Mouse (Mus musculus) ES-E14 (cell line): Measurements from ENCODE around the gene Tk1. TPM values are rescaled to one million over a fixed set of nuclear protein-coding genes. Genes with fewer than 3 reads are reported as not detected.

Experiments
- DNase-seq: peaks from one replicate; pipeline ENCODE4 v3.0.0-alpha.2; 2013; ENCODE audit warnings: low read depth, low spot score
- H3K27ac ChIP-seq: 2 replicates; pipeline ENCODE4 v1.5.1; 2012; ENCODE audit warnings: low read depth, mild to moderate bottlenecking, low read length, moderate library complexity, mixed read lengths; ENCODE audit not compliant: poor library complexity, insufficient read depth, severe bottlenecking
- H3K36me3 ChIP-seq: 2 replicates; pipeline ENCODE4 v1.6.1; 2012; ENCODE audit warnings: mild to moderate bottlenecking, low read length, moderate library complexity, mixed read lengths; ENCODE audit not compliant: control insufficient read depth, poor library complexity, insufficient read depth, severe bottlenecking
- H3K4me1 ChIP-seq, 2 experiments: fragments of 150-350 bp in 1 of 2; sonication (generic) in 1 of 2; 2 replicates each; pipeline ENCODE4 v1.6.1; 2012; ENCODE audit warnings: low read length in 2 of 2, mild to moderate bottlenecking in 1 of 2, mixed read lengths in 1 of 2; ENCODE audit not compliant: control insufficient read depth in 2 of 2, insufficient read depth in 2 of 2, poor library complexity in 1 of 2
- H3K4me3 ChIP-seq, 2 experiments: fragments of 150-350 bp in 1 of 2; sonication (generic) in 1 of 2; 2 replicates each; pipeline ENCODE4 v1.5.1; 2012; ENCODE audit warnings: low read length in 2 of 2, low read depth in 1 of 2, mild to moderate bottlenecking in 1 of 2, mixed read lengths in 1 of 2; ENCODE audit not compliant: insufficient read depth in 1 of 2, poor library complexity in 1 of 2, severe bottlenecking in 1 of 2
- H3K9ac ChIP-seq: 2 replicates; pipeline ENCODE4 v1.6.1; 2012; ENCODE audit warnings: low read depth, mild to moderate bottlenecking, low read length, mixed read lengths; ENCODE audit not compliant: poor library complexity, insufficient read depth, severe bottlenecking
- H3K9me3 ChIP-seq: fragments of 150-350 bp; sonication (generic); 2 replicates; pipeline ENCODE4 v1.6.1; 2012; ENCODE audit warnings: low read depth, mild to moderate bottlenecking, low read length; ENCODE audit not compliant: control insufficient read depth, insufficient read depth
- CHD2 ChIP-seq: IDR thresholded peaks from 2 replicates; pipeline ENCODE4 v1.6.1; 2014; ENCODE audit warnings: mild to moderate bottlenecking, low read depth, low read length, inconsistent platforms
- HCFC1 ChIP-seq: IDR thresholded peaks from 2 replicates; pipeline ENCODE4 v1.6.1; 2012; ENCODE audit warnings: low read length, inconsistent platforms, borderline replicate concordance; ENCODE audit not compliant: insufficient read depth
- MAFK ChIP-seq: IDR thresholded peaks from 2 replicates; pipeline ENCODE4 v1.6.1; 2014; ENCODE audit warnings: mild to moderate bottlenecking, low read depth, low read length, inconsistent platforms; ENCODE audit not compliant: insufficient read depth
- ZC3H11A ChIP-seq: IDR thresholded peaks from 2 replicates; pipeline ENCODE4 v1.6.1; 2012; ENCODE audit warnings: low read depth, mild to moderate bottlenecking, inconsistent platforms, low read length, borderline replicate concordance
- ZNF384 ChIP-seq: IDR thresholded peaks from 2 replicates; pipeline ENCODE4 v1.6.1; 2012; ENCODE audit warnings: low read depth, low read length, inconsistent platforms
- in situ Hi-C, 2 experiments: fragments of 600-800 bp; cut with MboI; formaldehyde crosslinking; loops; one replicate each; pipeline ENCODE4 v1.15.1; 2025; ENCODE audit warnings: low sequenced_read_pairs in 2 of 2, inconsistent platforms in 1 of 2; ENCODE audit not compliant: unreplicated experiment in 2 of 2
- total RNA-seq: library from RNA; depleted of rRNA; stranded (reverse); fragments of 300-350 nt; gene quantifications from 2 replicates; pipeline ENCODE4 v1.2.3, GENCODE M21; 2012

Gene Tk1
- total RNA-seq, 1 experiment = 89.3 TPM

DNA sequence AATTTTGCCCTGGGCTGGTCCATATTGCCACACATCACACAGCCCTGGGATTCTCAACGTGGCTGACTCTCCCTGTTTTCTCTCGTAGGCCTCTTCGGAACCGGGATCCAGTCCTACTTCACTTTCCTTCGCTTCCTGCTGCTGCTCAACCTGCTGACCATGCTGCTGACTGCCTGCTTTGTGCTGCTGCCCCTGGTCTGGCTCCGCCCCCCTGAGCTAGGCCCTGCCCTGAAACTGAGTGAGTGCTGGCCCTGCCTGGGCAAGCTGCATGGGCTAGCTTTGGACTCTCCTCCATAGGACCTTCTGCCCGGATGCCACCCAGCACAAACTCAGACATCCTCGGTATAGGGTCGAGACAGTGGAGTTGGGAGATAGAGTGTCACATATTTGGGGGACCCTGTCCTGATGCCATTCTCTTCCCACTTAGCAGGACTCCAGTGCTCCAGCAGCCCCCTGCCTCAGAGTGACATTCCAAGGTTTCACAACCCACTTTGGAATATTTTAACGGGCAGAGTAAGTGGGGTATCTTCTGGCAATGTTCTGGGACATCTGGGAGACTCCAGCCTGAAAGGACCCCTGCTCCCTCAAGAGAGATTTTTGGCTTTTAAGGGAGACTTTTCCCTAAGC lies 42.1 kb downstream of the Tk1 start:
- no peak for DNase-seq
- H3K4me1 ChIP-seq = peaks cover 8 to 29% of the 10 kb centered on the region in 2 experiments; a peak in 3 of 4 replicates
- in situ Hi-C loops = no loop called here

DNA sequence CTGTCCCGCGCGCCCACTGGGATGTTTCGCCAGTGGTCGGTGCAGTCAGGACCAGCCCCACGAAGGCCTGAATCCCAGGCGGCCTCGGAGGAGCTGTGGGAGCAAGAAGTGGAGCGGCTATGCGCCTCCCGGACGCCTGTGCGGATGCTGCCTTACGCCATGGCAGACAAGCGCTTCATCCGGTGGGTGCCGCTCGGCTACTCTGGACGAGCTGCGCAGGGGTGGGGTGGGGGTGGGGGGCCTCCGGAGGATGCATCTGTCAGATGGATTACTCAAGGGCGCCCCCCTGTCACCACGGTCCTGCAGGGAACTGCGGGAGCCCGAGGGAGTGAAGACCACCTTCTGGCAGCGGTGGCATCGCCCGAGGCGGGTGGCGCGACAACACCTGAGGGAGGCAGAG lies 42.8 kb downstream of the Tk1 start:
- no peak for DNase-seq
- peak overlapping the region; percentile 51 to 78 for H3K4me3 ChIP-seq
- peaks cover 2% of the 10 kb centered on the region; the same call in 1 of the 2 replicates for H3K36me3 ChIP-seq
- TF ChIP-seq ZNF384 (no peak), CHD2 (no peak), ZC3H11A (no peak), HCFC1 (no peak), MAFK (no peak)
- H3K4me1 ChIP-seq = peaks cover 8 to 33% of the 10 kb centered on the region in 2 experiments; a peak in 3 of 4 replicates
- peak overlapping the region; percentile 64 for H3K9ac ChIP-seq
- no peaks in the 10 kb centered on the region for H3K9me3 ChIP-seq
- no peak overlapping the region for H3K27ac ChIP-seq
- in situ Hi-C loops = no loop called here

More for the DNA sequence above, 42.1 kb downstream of the Tk1 start:
- TF ChIP-seq ZC3H11A (no peak), HCFC1 (no peak), MAFK (no peak), ZNF384 (no peak), CHD2 (no peak)
- H3K36me3 ChIP-seq = no peaks in the 10 kb centered on the region
- peak overlapping the region; percentile 51 to 78 for H3K4me3 ChIP-seq
- no peak overlapping the region for H3K27ac ChIP-seq
- H3K9ac ChIP-seq = peak overlapping the region; percentile 56; the same call in 1 of the 2 replicates
- H3K9me3 ChIP-seq = no peaks in the 10 kb centered on the region

DNA sequence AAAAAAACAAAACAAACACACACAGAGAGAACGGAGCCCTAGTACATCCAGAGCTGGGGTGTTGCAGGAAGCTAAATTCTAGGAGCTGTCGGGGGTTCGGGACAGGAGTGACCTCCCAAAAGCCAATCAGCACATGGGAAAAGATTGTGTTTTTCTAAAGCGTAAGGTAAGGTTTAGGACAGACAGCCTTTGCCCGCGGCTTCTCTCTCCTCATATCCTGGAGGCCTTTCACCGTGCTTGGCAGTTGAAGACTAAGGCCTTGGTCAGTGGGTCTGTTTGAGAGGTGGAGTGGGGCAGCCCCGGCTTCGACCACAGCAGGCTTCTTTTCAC lies 43.2 kb downstream of the Tk1 start:
- in situ Hi-C loops = no loop called here
- TF ChIP-seq CHD2 (no peak), ZNF384 (no peak), MAFK (no peak), ZC3H11A (no peak), HCFC1 (no peak)
- H3K27ac ChIP-seq = no peak overlapping the region
- H3K9me3 ChIP-seq = no peaks in the 10 kb centered on the region
- peak overlapping the region; percentile 41 to 78 for H3K4me3 ChIP-seq
- H3K9ac ChIP-seq = peak overlapping the region; percentile 64
- no peak for DNase-seq
- peaks cover 8 to 33% of the 10 kb centered on the region in 2 experiments; a peak in 3 of 4 replicates for H3K4me1 ChIP-seq
- peaks cover 5% of the 10 kb centered on the region; the same call in 1 of the 2 replicates for H3K36me3 ChIP-seq

DNA sequence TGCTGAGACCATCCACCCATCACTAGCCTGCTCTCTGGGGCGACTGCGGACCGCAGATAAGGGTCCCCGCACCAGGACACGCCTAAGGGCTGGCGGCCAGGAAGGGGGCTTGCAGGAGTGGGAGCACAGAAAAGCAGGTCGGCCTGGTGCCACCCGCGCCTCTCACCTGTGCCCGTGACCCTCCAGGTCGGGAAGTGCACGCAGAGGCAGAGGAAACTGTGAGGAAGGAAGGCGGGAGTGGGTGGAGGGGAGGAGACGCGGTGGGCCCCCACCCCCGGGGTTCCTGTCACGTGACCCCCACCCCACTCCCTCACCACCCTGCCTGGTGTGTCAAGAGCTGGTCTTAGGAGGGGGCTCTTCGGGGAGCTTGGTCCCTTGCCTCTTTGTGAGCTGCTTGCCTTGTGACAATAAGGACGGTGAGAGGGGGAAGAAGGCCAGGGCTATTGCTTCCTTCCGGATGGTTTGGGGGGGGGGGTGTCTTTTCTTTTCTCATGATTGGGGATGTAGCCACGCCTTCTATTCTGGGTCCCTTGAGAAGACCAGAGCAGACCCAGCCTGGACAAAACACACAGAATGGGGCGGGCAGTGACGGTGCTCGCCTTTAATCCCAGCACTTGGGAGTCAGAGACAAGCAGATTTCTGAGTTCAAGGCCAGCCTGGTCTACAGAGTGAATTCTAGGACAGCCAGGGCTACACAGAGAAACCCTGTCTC lies 43.7 kb downstream of the Tk1 start, which contains the start of the genes Tmc8 and Tmc6:
Gene Tmc8 (plus strand): TSS at position 84 of the 712 bp plus-strand sequence.
Gene Tmc6 (minus strand): TSS at position 206 of the 712 bp plus-strand sequence.
- DNase-seq = no peak
- H3K4me1 ChIP-seq = peaks cover 8 to 33% of the 10 kb centered on the region in 2 experiments; a peak in 3 of 4 replicates
- peak within 1 kb of the TSS; percentile 70 for H3K9ac ChIP-seq

More for the DNA sequence above, 43.7 kb downstream of the Tk1 start, which contains the start of the genes Tmc8 and Tmc6:
- Histone ChIP-seq H3K9me3 (no peaks in the 10 kb centered on the region), H3K4me3 (peak within 1 kb of the TSS; percentile 73 to 78), H3K36me3 (peaks cover 9% of the 10 kb centered on the region; the same call in 1 of the 2 replicates), H3K27ac (peak within 1 kb of the TSS; percentile 69)
- no peak for TF ChIP-seq HCFC1
- no peak for TF ChIP-seq MAFK
- no peak for TF ChIP-seq ZC3H11A
- TF ChIP-seq CHD2 = no peak
- no peak for TF ChIP-seq ZNF384
- in situ Hi-C loops = no loop called here
